Mouse (Mus musculus) thymus, adult 2 months (tissue): Measurements from ENCODE around the gene Gas7. TPM values are rescaled to one million over a fixed set of nuclear protein-coding genes. Genes with fewer than 3 reads are reported as not detected.

ENCODE experiments used
- DNase-seq: peaks from one replicate; pipeline ENCODE4 v3.0.0; 2021
- H3K27ac ChIP-seq: fragments of 200-500 bp; 2 replicates; pipeline ENCODE4 v1.5.1; 2012; ENCODE audit warnings: low read length, control low read depth; ENCODE audit not compliant: control insufficient read depth, insufficient read depth
- H3K27me3 ChIP-seq: fragments of 200-500 bp; 2 replicates; pipeline ENCODE4 v1.6.1; 2012; ENCODE audit warnings: mild to moderate bottlenecking, low read length, moderate library complexity, mixed read lengths; ENCODE audit not compliant: control insufficient read depth, insufficient read depth
- H3K36me3 ChIP-seq: fragments of 200-500 bp; 2 replicates; pipeline ENCODE4 v1.6.1; 2012; ENCODE audit warnings: mild to moderate bottlenecking, low read length, moderate library complexity; ENCODE audit not compliant: control insufficient read depth, insufficient read depth
- H3K4me1 ChIP-seq: fragments of 200-500 bp; replicated peaks from 2 replicates; pipeline ENCODE4 v1.6.1; 2012; ENCODE audit warnings: low read length; ENCODE audit not compliant: control insufficient read depth, insufficient read depth
- H3K4me3 ChIP-seq: fragments of 200-500 bp; 2 replicates; pipeline ENCODE4 v1.5.1; 2012; ENCODE audit warnings: mild to moderate bottlenecking, low read length, control low read depth, moderate library complexity; ENCODE audit not compliant: control insufficient read depth, insufficient read depth
- CTCF ChIP-seq: fragments of 200-500 bp; IDR thresholded peaks from 2 replicates; pipeline ENCODE4 v1.5.1; 2012; ENCODE audit warnings: mild to moderate bottlenecking, control low read depth, low read length, moderate library complexity, borderline replicate concordance; ENCODE audit not compliant: control insufficient read depth, poor library complexity, insufficient read depth; ENCODE audit errors: extremely low read depth
- POLR2A ChIP-seq: fragments of 200-500 bp; IDR thresholded peaks from 2 replicates; pipeline ENCODE4 v1.6.1; 2012; ENCODE audit warnings: mild to moderate bottlenecking, low read length, control low read depth, moderate library complexity; ENCODE audit not compliant: control insufficient read depth, poor library complexity, insufficient read depth; ENCODE audit errors: extremely low read depth
- WGBS: fragments of 180-500 bp; shearing (Covaris S2); methylation state at CpG from one replicate; pipeline ENCODE4 v1.1.7; 2018; 5-methylcytosine and 5-hydroxymethylcytosine counted together
- polyA plus RNA-seq: library from polyadenylated mRNA; depleted of rRNA; stranded (reverse); fragments of >200 nt; gene quantifications from 2 replicates; pipeline ENCODE4 v1.2.3, GENCODE M21; 2012

The Gas7 gene
- polyA plus RNA-seq, 1 experiment, result 5.0 TPM

- Histone ChIP-seq H3K4me1 (no peaks in the 10 kb centered on the region), H3K4me3 (no peak overlapping the region), H3K27me3 (no peaks in the 10 kb centered on the region), H3K27ac (no peak overlapping the region), H3K36me3 (no peaks in the 10 kb centered on the region)
- TF ChIP-seq CTCF, result no peak
- TF ChIP-seq POLR2A, result no peak
- DNase-seq, result no peak
- 76% methylated on average over 4 of the region's 4 CpGs for WGBS
These were observed 23.4 kb upstream of the Gas7 start for GRCm38 (mm10) chr11:67431864-67432263.

GRCm38 (mm10) chr11:67433763-67434162 is 21.5 kb upstream of the Gas7 start:
- Histone ChIP-seq H3K27ac (no peak overlapping the region), H3K27me3 (no peaks in the 10 kb centered on the region), H3K4me3 (no peak overlapping the region), H3K36me3 (no peaks in the 10 kb centered on the region), H3K4me1 (no peaks in the 10 kb centered on the region)
- 94% methylated on average over 5 of the region's 5 CpGs for WGBS
- no peak for DNase-seq
- no peak for TF ChIP-seq CTCF

GRCm38 (mm10) chr11:67438746-67439145 is 16.5 kb upstream of the Gas7 start:
- no peaks in the 10 kb centered on the region for H3K4me1 ChIP-seq
- WGBS, result 91% methylated on average over 5 of the region's 5 CpGs
- DNase-seq, result no peak

GRCm38 (mm10) chr11:67445058-67445825 is 10.0 kb upstream of the Gas7 start:
- H3K4me1 ChIP-seq, result no peaks in the 10 kb centered on the region
- H3K4me3 ChIP-seq, result no peak overlapping the region
- no peaks in the 10 kb centered on the region for H3K27me3 ChIP-seq
- no peak overlapping the region for H3K27ac ChIP-seq
- no peaks in the 10 kb centered on the region for H3K36me3 ChIP-seq
- 82% methylated on average over 14 of the region's 14 CpGs for WGBS
- TF ChIP-seq CTCF (no peak), POLR2A (no peak)
- no peak for DNase-seq

More at GRCm38 (mm10) chr11:67438746-67439145, 16.5 kb upstream of the Gas7 start:
- H3K36me3 ChIP-seq, result no peaks in the 10 kb centered on the region
- no peak for TF ChIP-seq POLR2A
- TF ChIP-seq CTCF, result no peak
- H3K4me3 ChIP-seq, result no peak overlapping the region
- H3K27me3 ChIP-seq, result no peaks in the 10 kb centered on the region
- no peak overlapping the region for H3K27ac ChIP-seq

GRCm38 (mm10) chr11:67451525-67451924 is 3.7 kb upstream of the Gas7 start:
- DNase-seq, result no peak
- peaks cover 3% of the 10 kb centered on the region for H3K27me3 ChIP-seq
- H3K27ac ChIP-seq, result no peak overlapping the region
- H3K36me3 ChIP-seq, result no peaks in the 10 kb centered on the region
- no peaks in the 10 kb centered on the region for H3K4me1 ChIP-seq
- H3K4me3 ChIP-seq, result no peak overlapping the region
- TF ChIP-seq CTCF (no peak), POLR2A (no peak)
- WGBS, result 91% methylated on average over 5 of the region's 5 CpGs

- TF ChIP-seq POLR2A (no peak), CTCF (no peak)
- H3K36me3 ChIP-seq, result no peaks in the 10 kb centered on the region
- H3K4me3 ChIP-seq, result peak overlapping the region; percentile 11
- H3K4me1 ChIP-seq, result no peaks in the 10 kb centered on the region
- H3K27ac ChIP-seq, result no peak overlapping the region
- no peak for DNase-seq
- 4% methylated on average over 42 of the region's 42 CpGs for WGBS
- peaks cover 3% of the 10 kb centered on the region for H3K27me3 ChIP-seq
These were observed 317 bp downstream of the Gas7 start for GRCm38 (mm10) chr11:67455527-67455981.

GRCm38 (mm10) chr11:67456029-67456428 is 792 bp downstream of the Gas7 start:
- peaks cover 3% of the 10 kb centered on the region for H3K27me3 ChIP-seq
- 50% methylated on average over 7 of the region's 7 CpGs for WGBS
- no peak for DNase-seq
- no peaks in the 10 kb centered on the region for H3K4me1 ChIP-seq
- no peak overlapping the region for H3K27ac ChIP-seq
- TF ChIP-seq CTCF (no peak), POLR2A (no peak)
- H3K4me3 ChIP-seq, result peak overlapping the region; percentile 11; the same call in 1 of the 2 replicates
- H3K36me3 ChIP-seq, result no peaks in the 10 kb centered on the region
